Mouse (Mus musculus) left cerebral cortex, postnatal 36 days (tissue): ENCODE measurements around the gene Epha7. TPM values are rescaled to one million over a fixed set of nuclear protein-coding genes. Genes with fewer than 3 reads are reported as not detected.

Experiments used
- DNase-seq, 2 experiments: peaks; one replicate each; pipeline ENCODE4 v3.0.0; 2021 to 2022; ENCODE audit warnings: low spot score in 2 of 2, mixed read lengths in 1 of 2
- intact Hi-C: fragments of 180-260 bp; cut with DNase I; formaldehyde crosslinking; loops from one replicate; pipeline ENCODE4 v1.15.1; 2025
- total RNA-seq, 2 experiments: library from RNA; stranded (reverse); gene quantifications; 2 replicates each; pipeline ENCODE4 v1.2.3; 2021

Gene Epha7
- total RNA-seq, 2 experiments from 2014 or later = 83.7 to 86.0 TPM

- no peak for DNase-seq
- intact Hi-C loops = no loop called here
Observed at GRCm38 (mm10) chr4:28998462-28999286, 185.7 kb downstream of the Epha7 start.

- intact Hi-C loops = no loop called here
- no peak for DNase-seq
Observed at GRCm38 (mm10) chr4:28999287-28999595, 186.3 kb downstream of the Epha7 start.

GRCm38 (mm10) chr4:29010333-29010732 lies 197.4 kb downstream of the Epha7 start:
- intact Hi-C loops = no loop called here
- DNase-seq = no peak
